Mouse (Mus musculus) limb, embryonic 10.5 days (tissue): Measurements from ENCODE around the gene Hinfp. TPM values are rescaled to one million over a fixed set of nuclear protein-coding genes. Genes with fewer than 3 reads are reported as not detected.
"Not testable (repeated sequence)": the region's sequence is repeated elsewhere in the genome, so short reads cannot be mapped to it uniquely, and the experiment has no call there.

Source experiments
- DNase-seq: peaks from one replicate; pipeline ENCODE4 v3.0.0-alpha.2; 2017; ENCODE audit warnings: low spot score
- H3K27ac ChIP-seq: fragments of 300-500 bp; sonication (generic); 2 replicates; pipeline ENCODE4 v1.5.1; 2016; ENCODE audit warnings: mild to moderate bottlenecking
- H3K27me3 ChIP-seq: fragments of 300-500 bp; sonication (generic); 2 replicates; pipeline ENCODE4 v1.6.1; 2016; ENCODE audit warnings: low read depth, mild to moderate bottlenecking; ENCODE audit not compliant: poor library complexity, severe bottlenecking
- H3K36me3 ChIP-seq: fragments of 300-500 bp; sonication (generic); 2 replicates; pipeline ENCODE4 v1.6.1; 2016; ENCODE audit warnings: mild to moderate bottlenecking, moderate library complexity
- H3K4me1 ChIP-seq: fragments of 300-500 bp; sonication (generic); 2 replicates; pipeline ENCODE4 v1.6.1; 2016
- H3K4me3 ChIP-seq: fragments of 300-500 bp; sonication (generic); 2 replicates; pipeline ENCODE4 v1.5.1; 2016; ENCODE audit warnings: mild to moderate bottlenecking, moderate library complexity
- H3K9me3 ChIP-seq: fragments of 300-500 bp; sonication (generic); replicated peaks from 2 replicates; pipeline ENCODE4 v1.6.1; 2016; ENCODE audit warnings: mild to moderate bottlenecking
- WGBS: fragments of 180-500 bp; shearing (Covaris S2); methylation state at CpG from one replicate; pipeline ENCODE4 v1.1.7; 2016; 5-methylcytosine and 5-hydroxymethylcytosine counted together
- polyA plus RNA-seq: library from polyadenylated mRNA; unstranded; fragments of >200 nt; fragmentation: Nextera tagmentation; extraction: Ambion mirVana; gene quantifications from 2 replicates; pipeline ENCODE4 v1.2.1, GENCODE M21; 2016

Gene Hinfp
- polyA plus RNA-seq, 1 experiment from 2014 or later = 28.2 TPM

DNA sequence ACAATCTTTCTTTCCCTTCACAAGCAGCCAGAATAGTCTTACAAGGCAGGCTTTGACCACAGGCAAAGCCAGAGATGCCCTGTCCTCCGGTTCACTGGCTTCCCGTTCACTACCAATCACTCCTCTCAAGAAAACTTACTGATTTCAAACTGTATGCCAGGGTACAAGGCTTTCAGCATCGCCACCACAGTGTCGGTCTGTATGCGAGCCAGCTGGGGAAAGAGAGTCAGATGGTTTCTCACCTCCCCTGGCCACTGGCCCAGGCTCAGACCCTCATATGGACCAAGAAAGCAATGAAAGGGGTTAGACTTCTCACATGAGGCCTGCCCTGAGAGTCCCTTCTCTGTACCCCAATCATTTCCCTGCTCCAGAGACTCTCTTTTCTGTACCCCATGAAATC is 36.0 kb upstream of the Hinfp start:
- no peaks in the 10 kb centered on the region for H3K9me3 ChIP-seq
- peaks cover 64% of the 10 kb centered on the region for H3K36me3 ChIP-seq
- WGBS = 89% methylated on average over 5 of the region's 5 CpGs
- H3K4me3 ChIP-seq = peak overlapping the region; percentile 19; the same call in 1 of the 2 replicates
- H3K27ac ChIP-seq = no peak overlapping the region; the same call in 1 of the 2 replicates
- no peaks in the 10 kb centered on the region for H3K27me3 ChIP-seq
- DNase-seq = no peak
- H3K4me1 ChIP-seq = peaks cover 34% of the 10 kb centered on the region

DNA sequence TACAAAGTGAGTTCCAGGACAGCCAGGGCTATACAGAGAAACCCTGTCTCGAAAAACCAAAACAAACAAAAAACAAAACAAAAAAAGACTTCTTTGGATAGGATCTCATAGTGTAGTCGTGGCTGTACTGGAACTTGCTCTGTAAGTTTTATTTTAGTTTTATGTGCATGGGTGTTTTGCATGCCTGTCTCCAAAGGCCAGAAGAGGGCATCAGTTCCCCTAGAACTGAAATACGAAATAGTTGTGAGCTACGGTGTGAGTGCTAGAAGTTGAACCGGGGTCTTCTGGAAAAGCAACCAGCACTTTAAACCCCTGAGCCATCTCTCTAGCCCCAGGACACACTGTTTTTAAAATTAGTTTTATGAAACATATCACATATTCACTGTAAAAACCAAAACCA is 33.1 kb upstream of the Hinfp start:
- 84% methylated on average over 5 of the region's 5 CpGs for WGBS
- DNase-seq = no peak
- Histone ChIP-seq H3K4me3 (no peak overlapping the region), H3K9me3 (peaks cover 2% of the 10 kb centered on the region; the same call in 1 of the 2 replicates), H3K36me3 (peaks cover 67% of the 10 kb centered on the region), H3K27me3 (no peaks in the 10 kb centered on the region), H3K4me1 (peaks cover 32% of the 10 kb centered on the region), H3K27ac (no peak overlapping the region)

DNA sequence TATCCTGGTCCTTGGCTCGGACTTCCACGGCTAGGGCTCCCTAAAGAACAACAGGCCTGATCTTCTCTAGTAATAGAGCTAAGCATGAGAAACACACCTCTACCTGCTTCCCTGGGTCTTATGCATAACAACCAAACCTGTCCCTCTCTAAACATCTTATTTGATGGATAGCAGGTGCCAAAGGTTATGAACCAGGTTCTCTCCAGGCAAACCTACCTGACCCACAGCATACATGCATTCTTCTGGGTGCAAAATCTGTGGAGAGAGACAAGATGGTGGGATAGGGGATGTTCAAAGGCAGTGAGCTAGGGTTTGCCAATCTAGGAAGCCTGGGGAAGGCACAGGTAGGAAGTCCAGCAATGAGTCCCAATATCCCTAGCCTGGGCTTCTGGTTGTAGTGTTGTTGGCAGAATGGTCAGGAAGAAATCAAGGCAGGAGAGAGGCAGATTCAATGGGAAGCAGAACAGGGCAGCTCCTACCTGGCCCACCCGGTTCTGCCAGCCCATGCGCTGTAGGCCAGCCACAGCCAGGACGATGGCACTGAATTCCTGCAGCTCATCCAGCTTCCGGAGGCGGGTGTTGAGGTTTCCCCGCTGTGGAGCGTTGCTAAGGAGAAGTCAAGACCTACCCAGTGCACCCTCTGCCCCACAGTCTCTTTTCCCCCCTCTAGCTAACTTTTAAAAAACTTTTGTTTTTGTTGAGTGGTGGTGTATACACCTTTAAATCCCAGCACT is 32.1 kb upstream of the Hinfp start:
- peaks cover 76% of the 10 kb centered on the region for H3K36me3 ChIP-seq
- 69% methylated on average over 9 of the region's 9 CpGs for WGBS
- peaks cover 22% of the 10 kb centered on the region for H3K4me1 ChIP-seq
- DNase-seq = no peak
- H3K27ac ChIP-seq = peak overlapping the region; percentile 11; the same call in 1 of the 2 replicates
- peaks cover 2% of the 10 kb centered on the region; the same call in 1 of the 2 replicates for H3K9me3 ChIP-seq
- H3K27me3 ChIP-seq = no peaks in the 10 kb centered on the region
- peak overlapping the region; percentile 98 for H3K4me3 ChIP-seq

DNA sequence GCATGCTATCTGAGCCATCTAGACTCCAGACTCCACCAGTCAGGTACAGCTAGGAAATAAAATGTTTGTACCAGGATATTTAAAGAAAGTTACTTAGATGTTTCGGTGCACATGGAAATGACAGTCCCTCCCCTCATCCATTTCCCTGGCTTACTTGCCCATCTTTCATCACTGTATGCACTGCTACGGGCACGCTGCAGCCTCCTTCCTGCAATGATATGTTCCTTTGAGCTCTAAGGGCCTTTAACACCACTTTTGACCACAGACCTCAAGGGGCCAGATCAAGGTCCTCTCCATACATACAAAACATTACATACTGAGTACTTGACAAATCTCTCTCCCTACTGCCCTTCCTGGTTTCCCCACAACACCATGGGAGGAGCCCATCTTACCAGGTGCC is 31.5 kb upstream of the Hinfp start:
- H3K4me3 ChIP-seq = peak overlapping the region; percentile 98
- H3K4me1 ChIP-seq = peaks cover 16% of the 10 kb centered on the region
- WGBS = 83% methylated on average over 3 of the region's 3 CpGs
- no peak overlapping the region for H3K27ac ChIP-seq
- peaks cover 81% of the 10 kb centered on the region for H3K36me3 ChIP-seq
- no peak for DNase-seq
- no peaks in the 10 kb centered on the region for H3K27me3 ChIP-seq
- H3K9me3 ChIP-seq = peaks cover 2% of the 10 kb centered on the region; the same call in 1 of the 2 replicates

DNA sequence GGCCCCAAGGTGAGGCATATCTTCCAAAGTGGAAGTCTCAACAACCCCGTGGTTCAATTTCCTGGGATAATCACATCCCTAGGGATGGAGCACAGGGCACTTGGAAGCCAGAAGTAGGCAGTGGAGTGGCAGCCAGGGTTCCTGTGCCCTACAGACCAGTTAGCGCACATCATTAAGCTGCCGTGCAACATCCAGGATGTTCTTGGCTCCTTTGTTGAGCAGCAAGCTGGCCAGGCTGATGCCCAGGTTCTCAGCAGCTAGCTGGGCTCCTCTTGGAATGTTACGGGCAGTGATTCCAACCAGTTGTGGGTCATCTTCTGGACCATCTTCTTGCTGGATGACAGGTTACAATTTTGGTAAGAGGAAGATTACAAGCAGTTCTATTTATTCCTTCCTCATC is 31.0 kb upstream of the Hinfp start:
- Histone ChIP-seq H3K4me1 (peaks cover 15% of the 10 kb centered on the region), H3K36me3 (peaks cover 81% of the 10 kb centered on the region), H3K4me3 (peak overlapping the region; percentile 98)
- not testable (repeated sequence) for DNase-seq, H3K27ac ChIP-seq, H3K9me3 ChIP-seq, H3K27me3 ChIP-seq
- 52% methylated on average over 4 of the region's 4 CpGs for WGBS

DNA sequence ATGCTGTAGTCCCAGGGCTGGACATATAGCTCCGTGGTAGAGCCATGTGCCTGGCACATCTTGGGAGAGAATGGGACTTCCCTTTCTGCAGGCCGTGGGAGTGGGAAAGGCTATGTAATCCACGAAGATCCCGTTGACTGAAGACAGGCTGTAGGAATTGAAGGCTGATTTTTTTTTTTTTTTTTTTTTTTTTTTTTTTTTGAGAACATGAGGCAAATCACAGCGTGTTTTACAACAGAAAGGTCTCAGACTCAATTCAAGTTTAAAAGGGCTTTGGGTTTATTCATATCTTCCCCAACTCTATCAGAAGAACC is 30.6 kb upstream of the Hinfp start:
- H3K27me3 ChIP-seq = no peaks in the 10 kb centered on the region
- H3K9me3 ChIP-seq = peaks cover 2% of the 10 kb centered on the region; the same call in 1 of the 2 replicates
- WGBS = 4% methylated on average over 5 of the region's 5 CpGs
- H3K36me3 ChIP-seq = peaks cover 81% of the 10 kb centered on the region
- H3K27ac ChIP-seq = peak overlapping the region; percentile 98
- H3K4me3 ChIP-seq = peak overlapping the region; percentile 98
- H3K4me1 ChIP-seq = peaks cover 15% of the 10 kb centered on the region
- DNase-seq = no peak

DNA sequence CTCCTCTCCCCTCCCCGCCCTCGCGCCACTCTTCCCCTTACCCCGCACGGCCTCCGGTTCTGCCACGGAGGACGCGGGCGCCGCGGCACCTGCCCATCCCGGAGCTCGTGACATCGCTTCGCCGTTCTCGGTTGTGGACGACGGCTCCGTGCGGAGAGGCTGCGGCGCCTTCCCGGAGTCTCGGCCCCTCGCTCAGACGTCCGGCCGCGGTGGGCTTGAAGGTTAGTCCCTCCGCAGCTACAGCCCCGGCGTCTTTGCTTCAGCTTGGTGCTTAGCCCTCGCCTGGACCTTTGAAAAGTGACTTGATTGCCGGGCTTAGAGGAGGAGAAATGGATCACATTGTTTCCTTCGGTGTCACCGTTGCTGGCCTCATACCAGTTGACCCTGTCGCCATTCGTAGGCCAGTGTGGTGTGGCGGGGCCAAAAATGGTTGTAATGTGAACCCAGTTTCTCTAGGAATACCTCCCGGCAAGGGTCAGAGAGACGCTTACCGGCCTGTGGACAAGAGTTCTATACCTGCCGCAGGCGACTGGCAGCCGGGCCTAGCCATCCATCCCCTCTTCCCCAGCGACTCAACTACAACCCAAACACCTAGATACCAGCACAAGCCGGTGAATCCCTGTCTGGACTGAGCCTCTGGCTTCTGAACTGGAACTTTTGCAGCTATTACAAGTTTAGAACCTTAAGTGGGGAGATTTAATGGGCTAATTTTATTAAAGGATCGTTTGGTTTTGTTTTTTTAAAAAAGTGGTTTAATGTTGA is 30.0 kb upstream of the Hinfp start:
- DNase-seq = no peak
- peak overlapping the region; percentile 98 for H3K4me3 ChIP-seq
- H3K27ac ChIP-seq = peak overlapping the region; percentile 98
- under 1% methylated on average over 50 of the region's 50 CpGs for WGBS
- peaks cover 2% of the 10 kb centered on the region; the same call in 1 of the 2 replicates for H3K9me3 ChIP-seq
- H3K4me1 ChIP-seq = peaks cover 15% of the 10 kb centered on the region
- H3K27me3 ChIP-seq = no peaks in the 10 kb centered on the region
- H3K36me3 ChIP-seq = peaks cover 81% of the 10 kb centered on the region

DNA sequence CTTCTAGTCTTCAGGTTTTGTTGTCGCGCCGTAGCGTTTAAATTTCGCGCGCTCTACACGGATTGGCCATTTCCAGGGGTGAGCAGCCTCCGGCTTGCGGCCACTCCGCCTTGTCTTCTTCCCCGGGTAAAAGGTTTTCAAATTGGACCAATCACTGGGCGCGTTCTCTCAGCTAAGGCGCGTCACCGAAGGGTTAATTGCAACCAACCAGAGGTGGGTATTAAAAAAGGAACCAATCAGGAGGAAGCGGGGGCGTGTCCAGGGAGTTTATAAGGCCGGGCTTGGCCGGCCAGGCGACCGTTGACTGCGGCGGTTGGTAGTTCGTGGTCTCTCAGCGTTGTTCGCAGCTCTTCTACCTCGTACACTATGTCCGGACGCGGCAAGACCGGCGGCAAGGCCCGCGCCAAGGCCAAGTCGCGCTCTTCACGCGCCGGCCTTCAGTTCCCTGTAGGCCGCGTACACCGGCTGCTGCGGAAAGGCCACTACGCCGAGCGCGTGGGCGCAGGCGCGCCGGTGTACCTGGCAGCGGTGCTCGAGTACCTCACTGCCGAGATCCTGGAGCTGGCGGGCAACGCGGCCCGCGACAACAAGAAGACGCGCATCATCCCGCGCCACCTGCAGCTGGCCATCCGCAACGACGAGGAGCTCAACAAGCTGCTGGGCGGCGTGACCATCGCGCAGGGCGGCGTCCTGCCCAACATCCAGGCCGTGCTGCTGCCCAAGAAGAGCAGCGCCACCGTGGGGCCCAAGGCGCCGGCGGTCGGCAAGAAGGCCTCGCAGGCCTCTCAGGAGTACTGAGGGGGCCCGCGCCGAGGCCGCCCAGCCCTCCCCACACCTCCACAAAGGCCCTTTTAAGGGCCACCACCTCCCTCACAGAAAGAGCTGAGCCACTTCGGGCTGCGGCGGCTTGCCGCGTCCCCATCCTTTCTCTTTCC is 29.2 kb upstream of the Hinfp start, which contains the start of gene H2afx:
Gene H2afx, plus strand, starts transcription at position 299 of the 935 bp plus-strand sequence.
- H3K4me1 ChIP-seq = peaks cover 15% of the 10 kb centered on the region
- peak within 1 kb of the TSS; percentile 98 for H3K27ac ChIP-seq
- peak; percentile 98 for DNase-seq
- peaks cover 2% of the 10 kb centered on the region; the same call in 1 of the 2 replicates for H3K9me3 ChIP-seq
- peak within 1 kb of the TSS; percentile 98 for H3K4me3 ChIP-seq
- no peaks in the 10 kb centered on the region for H3K27me3 ChIP-seq
- peaks cover 83% of the 10 kb centered on the region for H3K36me3 ChIP-seq
- under 1% methylated on average over 91 of the region's 91 CpGs for WGBS

DNA sequence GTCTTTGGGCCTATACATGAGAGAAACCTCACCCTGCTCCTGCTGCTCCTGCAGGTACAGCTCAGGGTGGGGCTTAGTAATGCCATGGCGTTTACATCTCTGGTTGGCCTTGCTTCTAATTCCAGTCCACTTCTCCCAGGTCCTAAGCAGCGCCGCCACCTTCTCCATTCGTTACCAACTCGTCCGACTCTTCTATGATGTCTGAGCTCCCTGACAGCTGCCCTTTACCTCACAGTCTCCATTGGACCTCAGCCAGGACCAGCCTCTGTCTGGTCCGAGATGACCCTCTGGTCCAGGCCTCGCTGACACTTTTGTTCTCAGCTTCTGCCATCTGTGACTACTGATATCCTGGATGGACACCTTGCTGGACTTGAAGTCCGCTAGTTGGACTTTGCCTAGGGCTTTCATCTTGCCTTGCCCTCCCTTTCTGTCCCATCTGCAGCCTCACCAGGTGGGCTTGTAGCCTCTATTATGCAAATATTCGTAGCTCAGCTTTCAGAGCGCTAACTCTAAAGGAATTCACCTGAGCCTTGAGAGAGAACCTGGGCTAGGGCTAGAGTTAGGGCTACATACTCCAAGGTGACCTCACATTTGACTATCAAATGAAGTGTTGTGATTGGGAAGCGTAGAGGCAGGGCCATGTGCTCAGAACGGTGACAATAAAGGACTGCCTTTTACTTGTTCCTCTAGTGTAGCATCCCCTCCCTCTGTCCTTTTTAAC is 27.6 kb upstream of the Hinfp start:
- no peaks in the 10 kb centered on the region for H3K27me3 ChIP-seq
- 96% methylated on average over 13 of the region's 13 CpGs for WGBS
- H3K36me3 ChIP-seq = peaks cover 84% of the 10 kb centered on the region
- H3K27ac ChIP-seq = peak overlapping the region; percentile 98; the same call in 1 of the 2 replicates
- peak overlapping the region; percentile 98; the same call in 1 of the 2 replicates for H3K4me3 ChIP-seq
- H3K9me3 ChIP-seq = peaks cover 2% of the 10 kb centered on the region; the same call in 1 of the 2 replicates
- H3K4me1 ChIP-seq = peaks cover 15% of the 10 kb centered on the region
- DNase-seq = no peak

DNA sequence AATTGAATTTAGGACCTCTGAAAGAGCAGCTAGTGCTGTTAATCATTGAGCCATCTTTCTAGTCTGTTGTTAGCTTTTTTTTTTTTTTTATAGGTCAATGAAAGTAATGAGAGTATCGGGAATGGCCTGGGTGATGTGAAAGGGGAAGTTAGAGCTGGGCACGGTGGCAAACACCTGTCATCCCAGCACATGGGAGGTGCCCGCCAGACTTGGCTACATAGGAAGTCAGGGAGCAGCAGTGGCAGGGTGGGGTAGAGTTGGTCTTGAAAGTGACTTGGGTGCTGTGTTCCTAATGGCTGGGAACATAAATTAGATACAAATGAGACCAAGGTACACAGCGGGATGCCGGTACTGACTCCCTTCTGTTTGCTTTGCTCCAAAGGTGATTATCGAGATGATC is 25.3 kb upstream of the Hinfp start:
- H3K4me1 ChIP-seq = peaks cover 14% of the 10 kb centered on the region
- peaks cover 67% of the 10 kb centered on the region for H3K36me3 ChIP-seq
- H3K27me3 ChIP-seq = no peaks in the 10 kb centered on the region
- DNase-seq = no peak
- 95% methylated on average over 6 of the region's 6 CpGs for WGBS
- no peak overlapping the region for H3K27ac ChIP-seq
- H3K9me3 ChIP-seq = peaks cover 2% of the 10 kb centered on the region; the same call in 1 of the 2 replicates
- no peak overlapping the region for H3K4me3 ChIP-seq

DNA sequence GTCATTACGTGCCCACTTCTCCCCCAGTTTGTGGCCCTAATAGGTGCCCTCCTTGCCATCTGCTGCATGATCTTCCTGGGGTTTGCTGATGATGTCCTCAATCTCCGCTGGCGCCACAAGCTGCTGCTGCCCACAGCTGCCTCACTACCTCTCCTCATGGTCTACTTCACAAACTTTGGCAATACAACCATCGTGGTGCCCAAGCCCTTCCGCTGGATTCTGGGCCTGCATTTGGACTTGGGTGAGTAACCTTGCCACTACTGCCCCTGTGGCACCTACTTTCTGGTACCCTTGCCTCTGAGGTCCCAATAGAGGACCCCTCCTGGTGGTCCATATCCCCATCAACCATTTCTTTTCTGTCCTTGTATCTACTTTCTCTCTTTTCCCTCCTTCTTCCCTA is 22.5 kb upstream of the Hinfp start:
- H3K9me3 ChIP-seq = no peaks in the 10 kb centered on the region
- H3K27me3 ChIP-seq = no peaks in the 10 kb centered on the region
- H3K36me3 ChIP-seq = peaks cover 52% of the 10 kb centered on the region
- peak overlapping the region; percentile 67 for H3K4me3 ChIP-seq
- H3K4me1 ChIP-seq = peaks cover 15% of the 10 kb centered on the region
- peak overlapping the region; percentile 95 for H3K27ac ChIP-seq
- no peak for DNase-seq
- WGBS = 97% methylated on average over 5 of the region's 5 CpGs
